Mouse (Mus musculus) forebrain, embryonic 10.5 days (tissue): ENCODE data around the gene Pbx1. TPM values are rescaled to one million over a fixed set of nuclear protein-coding genes. Genes with fewer than 3 reads are reported as not detected.
"Not testable (repeated sequence)": the region's sequence is repeated elsewhere in the genome, so short reads cannot be mapped to it uniquely, and the experiment has no call there.

ENCODE experiments used
- DNase-seq: peaks from one replicate; pipeline ENCODE4 v3.0.0-alpha.2; 2017; ENCODE audit warnings: low spot score; ENCODE audit errors: extremely low spot score
- H3K27ac ChIP-seq: fragments of 300-500 bp; sonication (generic); 2 replicates; pipeline ENCODE4 v1.5.1; 2016; ENCODE audit warnings: mild to moderate bottlenecking
- H3K27me3 ChIP-seq: fragments of 300-500 bp; sonication (generic); 2 replicates; pipeline ENCODE4 v1.6.1; 2016; ENCODE audit warnings: mild to moderate bottlenecking; ENCODE audit not compliant: poor library complexity, severe bottlenecking
- H3K36me3 ChIP-seq: fragments of 300-500 bp; sonication (generic); replicated peaks from 2 replicates; pipeline ENCODE4 v1.6.1; 2016; ENCODE audit warnings: mild to moderate bottlenecking, moderate library complexity
- H3K4me1 ChIP-seq: fragments of 300-500 bp; sonication (generic); 2 replicates; pipeline ENCODE4 v1.6.1; 2016
- H3K4me3 ChIP-seq: fragments of 300-500 bp; sonication (generic); 2 replicates; pipeline ENCODE4 v1.5.1; 2016; ENCODE audit warnings: mild to moderate bottlenecking, moderate library complexity
- H3K9me3 ChIP-seq: fragments of 300-500 bp; sonication (generic); 2 replicates; pipeline ENCODE4 v1.6.1; 2016; ENCODE audit warnings: mild to moderate bottlenecking, moderate library complexity
- WGBS: fragments of 180-500 bp; shearing (Covaris S2); methylation state at CpG from one replicate; pipeline ENCODE4 v1.1.7; 2016; 5-methylcytosine and 5-hydroxymethylcytosine counted together
- polyA plus RNA-seq: library from polyadenylated mRNA; unstranded; fragments of >200 nt; fragmentation: Nextera tagmentation; extraction: Ambion mirVana; gene quantifications from 2 replicates; pipeline ENCODE4 v1.2.1, GENCODE M21; 2016

The Pbx1 gene
- 38.2 and 38.8 TPM in 2 replicates for polyA plus RNA-seq

DNA sequence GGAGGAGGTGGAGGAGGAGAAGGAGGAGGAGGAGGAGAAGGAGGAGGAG, at the start of gene Pbx1:
Pbx1 (minus strand) TSS at position 39 of the 49 bp plus-strand sequence.
- DNase-seq, H3K36me3 ChIP-seq, H3K9me3 ChIP-seq, H3K27me3 ChIP-seq: not testable (repeated sequence)
- H3K4me3 ChIP-seq = peak within 1 kb of the TSS; percentile 87
- H3K4me1 ChIP-seq = peaks cover 24% of the 10 kb centered on the region
- peak within 1 kb of the TSS; percentile 99 for H3K27ac ChIP-seq

DNA sequence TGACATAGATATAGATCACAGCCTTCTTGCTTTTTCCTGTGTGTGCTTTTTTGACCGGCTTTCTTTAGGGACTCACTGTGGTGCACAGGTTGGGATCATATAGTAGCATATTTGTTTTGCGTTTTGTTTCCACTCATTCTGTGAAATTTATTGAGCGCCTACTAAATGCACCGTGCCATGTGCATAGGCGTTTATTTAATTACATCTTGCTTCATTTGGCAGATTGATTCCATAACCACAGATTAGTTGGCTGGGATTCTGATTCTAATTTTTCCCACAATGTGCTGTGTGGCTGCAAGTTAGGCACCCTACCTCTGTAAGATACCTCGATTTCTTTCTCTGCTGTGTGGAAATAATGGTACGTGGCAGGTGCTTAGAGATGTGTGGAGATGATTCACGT, 47.6 kb upstream of the Pbx1 start:
- Histone ChIP-seq H3K36me3 (no peaks in the 10 kb centered on the region), H3K27me3 (no peaks in the 10 kb centered on the region), H3K4me3 (no peak overlapping the region), H3K9me3 (no peaks in the 10 kb centered on the region), H3K27ac (no peak overlapping the region), H3K4me1 (peaks cover 21% of the 10 kb centered on the region)
- 92% methylated on average over 8 of the region's 8 CpGs for WGBS
- no peak for DNase-seq

DNA sequence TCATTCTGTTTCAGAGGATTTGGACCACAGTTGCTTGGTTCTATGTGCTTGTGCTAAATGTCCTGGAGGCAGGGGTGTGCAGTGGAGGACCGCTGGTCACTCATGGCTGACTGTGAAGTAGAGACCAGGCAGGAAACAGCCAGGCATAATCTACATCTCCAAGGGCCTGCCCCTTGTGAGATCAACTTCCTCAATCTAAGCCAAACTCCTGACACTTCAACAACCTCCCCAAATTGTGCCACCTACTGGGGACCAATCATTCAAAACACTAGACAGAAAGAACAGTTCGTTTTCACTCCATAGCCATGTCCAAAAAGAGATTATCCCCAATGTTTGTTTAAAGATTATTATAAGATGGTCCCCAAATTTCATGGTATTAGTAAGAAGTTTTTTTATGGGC, 46.8 kb upstream of the Pbx1 start:
- H3K9me3 ChIP-seq = no peaks in the 10 kb centered on the region
- no peak overlapping the region for H3K4me3 ChIP-seq
- WGBS = 69% methylated on average over 2 of the region's 2 CpGs
- H3K27ac ChIP-seq = no peak overlapping the region
- H3K36me3 ChIP-seq = no peaks in the 10 kb centered on the region
- no peaks in the 10 kb centered on the region for H3K27me3 ChIP-seq
- no peak for DNase-seq
- peaks cover 29% of the 10 kb centered on the region for H3K4me1 ChIP-seq

DNA sequence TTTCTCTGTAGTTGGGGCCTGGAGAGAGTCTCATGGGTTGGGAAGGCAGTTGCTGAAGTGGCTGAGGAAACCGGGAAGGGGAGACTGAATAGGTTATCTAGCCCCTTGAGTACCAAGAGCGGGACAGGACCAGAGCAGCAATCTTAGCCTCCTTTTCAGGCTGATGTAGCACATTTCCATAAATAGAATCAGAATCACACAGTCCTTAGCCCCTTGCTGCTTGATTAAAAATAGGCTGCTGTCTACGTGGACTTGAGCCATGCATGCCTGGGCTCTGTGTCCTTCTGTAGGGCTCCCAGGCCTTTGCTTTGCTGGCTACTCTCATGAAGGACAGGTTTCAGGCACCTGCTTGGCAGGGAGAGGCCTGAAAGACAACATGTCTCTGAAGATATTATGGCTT, 44.8 kb upstream of the Pbx1 start:
- H3K27me3 ChIP-seq = no peaks in the 10 kb centered on the region
- no peak overlapping the region for H3K4me3 ChIP-seq
- no peaks in the 10 kb centered on the region for H3K36me3 ChIP-seq
- DNase-seq = no peak
- peak overlapping the region; percentile 51; the same call in 1 of the 2 replicates for H3K27ac ChIP-seq
- no peaks in the 10 kb centered on the region for H3K9me3 ChIP-seq
- 78% methylated on average over 3 of the region's 3 CpGs for WGBS
- peaks cover 43% of the 10 kb centered on the region for H3K4me1 ChIP-seq

DNA sequence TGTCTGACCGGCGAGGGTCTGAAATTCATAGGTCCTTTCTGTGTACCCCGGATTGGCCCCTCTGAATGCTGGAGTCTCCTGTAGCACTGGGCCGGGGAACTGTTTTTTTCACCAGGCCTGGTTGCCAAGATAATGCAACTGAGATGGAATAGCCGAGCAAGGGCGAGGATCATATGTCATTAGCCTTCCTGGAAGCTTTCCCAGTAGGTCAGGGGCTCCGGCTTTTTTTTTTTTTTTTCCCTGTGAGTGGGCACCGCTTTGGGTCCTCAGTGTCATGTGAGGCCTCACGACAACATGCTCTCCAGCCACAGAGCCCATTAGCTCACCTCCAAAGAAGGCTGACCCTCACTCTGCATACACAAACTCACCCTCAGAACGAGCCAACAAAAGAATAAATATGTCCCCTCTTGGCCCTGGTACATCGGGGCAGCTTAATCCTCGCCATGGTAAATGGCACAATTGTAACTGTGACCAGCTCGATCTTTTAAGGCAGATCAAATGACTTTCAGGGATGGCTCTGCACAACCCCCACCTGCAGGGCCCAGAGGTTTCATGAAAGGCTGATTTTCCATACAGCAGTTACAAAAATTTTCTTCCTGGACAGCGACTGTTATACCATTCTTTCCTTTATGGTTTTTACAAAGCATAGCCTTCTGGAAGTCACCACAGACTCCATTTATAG, 44.3 kb upstream of the Pbx1 start:
- Histone ChIP-seq H3K36me3 (no peaks in the 10 kb centered on the region), H3K4me1 (peaks cover 43% of the 10 kb centered on the region), H3K9me3 (no peaks in the 10 kb centered on the region), H3K4me3 (no peak overlapping the region), H3K27ac (peak overlapping the region; percentile 51), H3K27me3 (no peaks in the 10 kb centered on the region)
- 64% methylated on average over 14 of the region's 14 CpGs for WGBS
- DNase-seq = no peak

DNA sequence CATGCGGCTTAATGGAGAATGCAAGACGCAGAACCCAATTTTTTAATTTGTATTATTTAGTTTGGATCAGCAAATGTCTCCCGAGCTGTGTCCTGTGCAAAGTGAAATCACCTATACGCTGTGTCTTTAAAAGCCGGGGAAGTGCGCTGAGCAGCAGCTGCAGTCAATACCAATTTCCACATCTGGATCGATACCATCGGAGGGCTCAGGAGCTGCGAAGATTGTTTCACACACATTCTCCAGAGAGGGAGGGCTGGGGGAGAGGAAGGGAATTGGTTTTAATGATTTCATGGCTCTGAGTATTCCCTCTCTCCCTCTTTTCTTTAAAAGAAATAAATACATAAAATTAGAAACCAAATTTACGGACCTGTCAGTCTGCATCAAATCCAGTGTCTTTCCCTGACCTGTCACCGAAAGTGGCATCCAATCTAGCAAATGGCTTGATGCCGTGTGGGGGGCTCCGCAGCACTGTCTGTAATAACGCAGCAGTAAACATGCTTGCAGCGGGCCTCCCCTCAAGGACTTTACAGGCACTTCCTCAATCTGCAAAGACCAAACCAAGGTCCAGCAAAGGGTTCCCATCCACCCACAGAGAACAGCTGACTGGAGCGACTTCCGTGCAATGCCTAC, 43.6 kb upstream of the Pbx1 start:
- DNase-seq = no peak
- Histone ChIP-seq H3K27me3 (no peaks in the 10 kb centered on the region), H3K9me3 (no peaks in the 10 kb centered on the region), H3K4me1 (peaks cover 43% of the 10 kb centered on the region), H3K27ac (peak overlapping the region; percentile 51), H3K4me3 (no peak overlapping the region), H3K36me3 (no peaks in the 10 kb centered on the region)
- 91% methylated on average over 17 of the region's 17 CpGs for WGBS

DNA sequence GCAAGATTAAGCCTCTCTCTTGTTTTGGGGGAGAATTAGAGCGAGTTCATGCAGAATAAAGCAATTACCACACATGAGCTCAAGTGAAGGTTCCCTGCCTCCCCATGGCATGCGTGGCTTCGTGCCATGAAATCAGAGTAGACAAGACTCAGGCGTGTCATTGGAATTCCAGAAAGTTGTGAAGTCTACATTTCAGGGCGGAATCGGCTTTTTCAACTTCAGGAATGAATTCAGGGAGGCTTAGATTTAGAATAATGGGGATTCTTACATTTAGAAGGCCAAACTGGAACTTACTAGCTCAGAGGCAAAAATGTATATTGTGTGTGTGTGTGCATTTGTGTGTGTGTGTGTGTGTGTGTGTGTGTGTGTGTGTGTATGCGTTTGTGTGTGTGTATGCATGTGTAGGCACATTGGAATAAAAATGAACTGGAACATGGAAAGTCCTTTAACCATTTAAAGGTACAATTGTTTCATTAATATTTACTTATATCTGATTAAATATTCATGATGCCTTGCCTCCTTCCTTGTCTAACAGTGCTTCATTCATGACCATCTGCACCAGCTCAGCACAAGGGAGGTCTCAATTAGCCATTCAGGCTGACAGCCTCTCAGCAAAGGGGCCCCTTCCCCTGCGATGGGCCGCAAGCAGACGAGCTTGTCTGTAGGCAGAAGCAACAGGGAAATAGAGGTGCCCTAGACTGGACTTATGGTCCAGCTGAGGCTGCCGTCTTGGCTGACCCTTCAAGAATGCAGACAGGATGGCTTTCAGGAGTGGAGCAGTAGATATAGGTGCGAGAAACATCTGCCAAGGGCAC, 41.4 kb upstream of the Pbx1 start:
- WGBS = 62% methylated on average over 12 of the region's 12 CpGs
- Histone ChIP-seq H3K27ac (peak overlapping the region; percentile 81), H3K36me3 (no peaks in the 10 kb centered on the region), H3K4me3 (no peak overlapping the region), H3K27me3 (no peaks in the 10 kb centered on the region), H3K9me3 (no peaks in the 10 kb centered on the region), H3K4me1 (peaks cover 43% of the 10 kb centered on the region)
- peak; percentile 29 for DNase-seq

DNA sequence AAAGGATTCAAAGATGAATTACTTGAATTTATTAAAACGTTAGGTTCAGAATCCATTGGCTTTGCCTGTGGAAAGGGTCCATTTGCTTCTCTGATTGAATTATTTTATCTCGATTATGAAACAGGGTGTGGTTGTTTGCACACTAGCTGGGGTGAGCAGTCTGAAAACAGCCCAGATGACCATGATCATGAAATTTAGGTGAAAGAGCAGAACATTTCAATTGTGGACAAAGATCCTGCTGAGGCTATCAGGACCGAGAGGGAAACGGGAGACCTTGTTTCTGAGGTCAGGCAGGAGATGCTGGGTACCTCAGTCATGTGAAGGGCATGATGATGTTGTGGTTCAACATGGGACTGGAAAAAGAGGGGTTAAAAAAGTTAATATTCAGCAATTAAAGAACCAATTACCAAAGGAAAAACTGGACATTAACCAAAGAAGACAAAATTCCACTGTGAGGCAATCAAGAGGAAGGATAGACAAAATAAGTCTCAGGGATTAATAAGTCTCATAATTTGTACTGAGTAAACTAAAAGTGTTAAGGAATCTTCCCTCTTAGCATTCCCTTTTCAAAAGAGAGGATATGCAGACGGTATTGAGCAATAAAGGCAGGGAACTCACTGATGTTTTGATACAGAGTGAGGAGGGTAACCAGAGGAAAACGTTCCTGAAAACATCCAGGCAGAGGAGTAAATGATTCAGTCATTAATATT, 40.6 kb upstream of the Pbx1 start:
- Histone ChIP-seq H3K36me3 (no peaks in the 10 kb centered on the region), H3K27ac (peak overlapping the region; percentile 81; the same call in 1 of the 2 replicates), H3K9me3 (no peaks in the 10 kb centered on the region), H3K27me3 (no peaks in the 10 kb centered on the region), H3K4me1 (peaks cover 43% of the 10 kb centered on the region), H3K4me3 (no peak overlapping the region)
- DNase-seq = no peak
- WGBS = 80% methylated on average over 6 of the region's 6 CpGs

DNA sequence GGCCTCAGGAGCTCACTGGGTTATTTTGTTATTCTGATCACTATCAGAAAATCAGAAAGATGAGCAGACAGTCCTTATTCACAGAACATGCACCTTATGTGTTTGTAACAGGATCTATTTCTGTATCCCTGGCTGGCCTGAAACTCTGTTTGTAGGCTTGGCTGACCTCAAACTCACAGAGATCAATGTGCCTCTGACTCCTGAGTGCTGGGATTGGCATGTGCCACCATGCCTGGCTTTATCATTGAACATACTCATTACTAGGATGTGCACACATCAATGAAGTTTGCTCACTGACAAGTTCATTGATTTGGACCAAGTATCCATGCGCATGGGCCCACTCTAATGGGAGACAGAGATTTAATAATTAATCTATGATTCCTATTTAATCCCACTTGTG, 27.4 kb upstream of the Pbx1 start:
- no peak for DNase-seq
- Histone ChIP-seq H3K27me3 (no peaks in the 10 kb centered on the region), H3K36me3 (no peaks in the 10 kb centered on the region), H3K4me1 (peaks cover 14% of the 10 kb centered on the region), H3K27ac (no peak overlapping the region), H3K9me3 (no peaks in the 10 kb centered on the region), H3K4me3 (no peak overlapping the region)
- 98% methylated on average over 1 of the region's 1 CpGs for WGBS

DNA sequence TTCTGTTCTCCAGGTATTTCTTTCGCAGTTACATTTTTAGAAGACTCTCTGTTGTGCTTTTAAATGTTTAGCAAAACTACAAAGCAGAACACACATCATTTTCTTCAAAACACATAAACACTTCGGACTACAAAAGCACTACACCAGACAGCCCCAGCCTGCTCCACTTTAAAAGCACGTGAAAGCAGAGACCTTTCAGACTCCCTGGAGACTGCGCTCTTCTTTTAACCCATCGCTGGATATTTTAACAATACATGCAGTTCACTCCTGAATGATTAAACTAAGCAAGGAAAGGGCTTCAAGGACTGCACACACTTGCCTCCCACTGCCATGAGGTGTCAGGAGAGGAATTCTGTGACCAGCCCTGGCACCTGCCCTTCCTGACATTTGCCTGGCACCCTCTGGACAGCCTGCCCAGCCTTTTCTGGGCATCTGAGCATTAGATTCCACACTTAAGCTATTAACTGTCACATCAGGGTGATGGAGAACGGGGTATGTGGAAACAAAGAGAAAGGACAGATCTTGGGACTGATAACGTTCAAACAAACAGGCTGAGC, 25.2 kb upstream of the Pbx1 start:
- Histone ChIP-seq H3K36me3 (no peaks in the 10 kb centered on the region), H3K27ac (0 out of 2 replicates have a peak overlapping the region, but pooled peaks have one; percentile 32), H3K9me3 (no peaks in the 10 kb centered on the region), H3K4me3 (no peak overlapping the region), H3K4me1 (peaks cover 14% of the 10 kb centered on the region), H3K27me3 (no peaks in the 10 kb centered on the region)
- 57% methylated on average over 7 of the region's 7 CpGs for WGBS
- no peak for DNase-seq

DNA sequence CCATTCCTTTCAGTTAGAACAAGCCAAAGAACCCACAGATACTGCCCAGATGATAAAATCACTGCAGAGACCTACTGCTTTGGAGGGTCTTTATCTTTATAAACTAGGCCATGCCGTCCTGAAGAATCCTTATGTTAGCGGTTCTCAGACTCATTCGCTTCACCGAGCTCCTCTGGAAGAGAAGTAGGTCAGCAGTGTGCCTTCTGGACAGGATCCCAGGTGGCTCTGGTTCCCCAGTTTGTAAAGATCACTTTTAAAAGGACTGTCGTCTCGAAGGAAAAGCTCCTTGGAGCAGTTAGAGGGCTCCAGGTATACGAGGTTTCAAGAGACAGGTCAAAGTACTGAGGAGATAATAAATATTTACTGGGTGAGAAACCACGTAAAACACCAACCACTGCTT, 23.1 kb upstream of the Pbx1 start:
- WGBS = 84% methylated on average over 8 of the region's 8 CpGs
- peaks cover 23% of the 10 kb centered on the region for H3K4me1 ChIP-seq

DNA sequence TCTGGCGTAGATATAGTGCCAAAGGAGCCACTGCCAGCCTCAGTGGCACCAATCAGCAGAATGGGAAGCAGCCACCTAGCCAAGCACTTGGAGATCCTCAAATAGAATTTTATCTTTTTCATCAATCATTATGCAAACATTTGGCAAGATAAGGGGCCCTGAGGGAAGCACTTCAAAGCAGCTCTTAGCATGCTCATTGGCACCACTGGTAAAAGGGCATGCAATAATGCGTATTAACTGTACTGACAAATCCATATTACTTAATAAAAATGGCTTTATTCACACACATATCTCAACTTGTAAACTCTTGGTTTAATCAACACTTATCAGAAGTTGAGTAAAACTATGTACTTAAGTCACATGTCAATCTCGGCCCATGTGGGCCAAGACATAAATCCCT, 1.6 kb upstream of the Pbx1 start:
- Histone ChIP-seq H3K36me3 (no peaks in the 10 kb centered on the region), H3K27ac (no peak overlapping the region), H3K9me3 (no peaks in the 10 kb centered on the region), H3K4me3 (no peak overlapping the region), H3K4me1 (peaks cover 8% of the 10 kb centered on the region), H3K27me3 (no peaks in the 10 kb centered on the region)
- no peak for DNase-seq
- WGBS = 95% methylated on average over 3 of the region's 3 CpGs

More for the DNA sequence above, 23.1 kb upstream of the Pbx1 start:
- no peak overlapping the region for H3K4me3 ChIP-seq
- DNase-seq = no peak
- H3K9me3 ChIP-seq = no peaks in the 10 kb centered on the region
- H3K27ac ChIP-seq = no peak overlapping the region
- no peaks in the 10 kb centered on the region for H3K27me3 ChIP-seq
- H3K36me3 ChIP-seq = no peaks in the 10 kb centered on the region
